Mouse (Mus musculus): Measurements from ENCODE around the gene Gm8104.
"Not testable (repeated sequence)": the region's sequence is repeated elsewhere in the genome, so short reads cannot be mapped to it uniquely, and the experiment has no call there.

Gene Gm8104

GRCm38 (mm10) chr14:43100301-43100700 is at the start of gene Gm8104:
Gm8104 (plus strand) TSS chr14:43100601.
- not testable (repeated sequence) for DNase-seq (ENCODE audit: low read depth)

- not testable (repeated sequence) for DNase-seq (ENCODE audit: low read depth)
These were observed 42.3 kb upstream of the Gm8104 start for GRCm38 (mm10) chr14:43058063-43058462.

GRCm38 (mm10) chr14:43060179-43060578 is 40.2 kb upstream of the Gm8104 start:
- DNase-seq (ENCODE audit: low read depth): not testable (repeated sequence)

- DNase-seq (ENCODE audit: low read depth): not testable (repeated sequence)
These were observed 23.9 kb upstream of the Gm8104 start, which contains the start of gene Gm8094 for GRCm38 (mm10) chr14:43076543-43076942. Gm8094 (minus strand) TSS chr14:43076643.

GRCm38 (mm10) chr14:43084936-43085730 is 15.3 kb upstream of the Gm8104 start:
- DNase-seq (ENCODE audit: low read depth): not testable (repeated sequence)

GRCm38 (mm10) chr14:43089103-43089919 is 11.1 kb upstream of the Gm8104 start:
- DNase-seq (ENCODE audit: low read depth): not testable (repeated sequence)

GRCm38 (mm10) chr14:43119673-43120072 is 19.3 kb downstream of the Gm8104 start:
- not testable (repeated sequence) for DNase-seq (ENCODE audit: low read depth)

GRCm38 (mm10) chr14:43126286-43126685 is 25.9 kb downstream of the Gm8104 start:
- DNase-seq (ENCODE audit: low read depth): not testable (repeated sequence)

All from naive thymus-derived CD4-positive, alpha-beta T cell, adult 2 months (primary cell).